Mouse (Mus musculus) limb, embryonic 14.5 days (tissue): ENCODE measurements at regions not wholly inside any gene's neighbourhood (a gene's known extent, or its start where the extent isn't known, plus 50 kb on each side); places are given as distances from the start of the nearest gene placed in this dataset.

Experiments used
- ATAC-seq: fragments of 200-750 bp; cut with Nextera tagmentation; 2 replicates; pipeline ENCODE4 v1.8.0; 2017; ENCODE audit warnings: low read depth, moderate number of reproducible peaks, moderate TSS enrichment; ENCODE audit not compliant: low FRiP score
- DNase-seq: peaks from one replicate; pipeline ENCODE4 v3.0.0-alpha.2; 2015; ENCODE audit warnings: low spot score
- H3K27ac ChIP-seq: fragments of 300-500 bp; sonication (generic); replicated peaks from 2 replicates; pipeline ENCODE4 v1.5.1; 2014; ENCODE audit warnings: low read depth, mild to moderate bottlenecking, low read length, moderate library complexity, mixed read lengths
- H3K27me3 ChIP-seq: fragments of 300-500 bp; sonication (generic); 2 replicates; pipeline ENCODE4 v1.6.1; 2014; ENCODE audit warnings: low read length, mixed read lengths; ENCODE audit not compliant: control insufficient read depth, insufficient read depth
- H3K36me3 ChIP-seq: fragments of 300-500 bp; sonication (generic); 2 replicates; pipeline ENCODE4 v1.6.1; 2014; ENCODE audit warnings: mild to moderate bottlenecking, low read length, moderate library complexity, mixed read lengths; ENCODE audit not compliant: control insufficient read depth, insufficient read depth
- H3K4me1 ChIP-seq: fragments of 300-500 bp; sonication (generic); 2 replicates; pipeline ENCODE4 v1.6.1; 2014; ENCODE audit warnings: antibody characterized with exemption, low read length, mixed read lengths; ENCODE audit not compliant: control insufficient read depth, insufficient read depth
- H3K4me2 ChIP-seq: fragments of 300-500 bp; sonication (generic); replicated peaks from 2 replicates; pipeline ENCODE4 v1.6.1; 2014; ENCODE audit warnings: low read depth, mild to moderate bottlenecking, low read length, moderate library complexity; ENCODE audit not compliant: severe bottlenecking
- H3K4me3 ChIP-seq: fragments of 300-500 bp; sonication (generic); replicated peaks from 2 replicates; pipeline ENCODE4 v1.5.1; 2014; ENCODE audit warnings: low read length
- H3K9ac ChIP-seq: fragments of 300-500 bp; sonication (generic); 2 replicates; pipeline ENCODE4 v1.6.1; 2014; ENCODE audit warnings: mild to moderate bottlenecking, low read depth, low read length, moderate library complexity; ENCODE audit not compliant: severe bottlenecking
- H3K9me3 ChIP-seq: fragments of 300-500 bp; sonication (generic); 2 replicates; pipeline ENCODE4 v1.6.1; 2016; ENCODE audit warnings: low read length; ENCODE audit not compliant: control insufficient read depth
- POLR2A ChIP-seq: fragments of 200-500 bp; IDR thresholded peaks from 2 replicates; pipeline ENCODE4 v1.8.0; 2012; ENCODE audit warnings: inconsistent platforms, mild to moderate bottlenecking, moderate library complexity, borderline replicate concordance; ENCODE audit not compliant: insufficient read depth, insufficient read length; ENCODE audit errors: extremely low read depth
- WGBS: fragments of 180-500 bp; shearing (Covaris S2); extraction: QIAGEN DNeasy Blood & Tissue Kit; methylation state at CpG from one replicate; pipeline ENCODE4 v1.1.7; 2014; 5-methylcytosine and 5-hydroxymethylcytosine counted together

GRCm38 (mm10) chr16:30163303-30163702, 99.1 kb downstream of the Hes1 start:
- Histone ChIP-seq H3K27me3 (no peaks in the 10 kb centered on the region), H3K4me2 (no peak overlapping the region), H3K36me3 (no peaks in the 10 kb centered on the region), H3K27ac (no peak overlapping the region), H3K4me3 (no peak overlapping the region), H3K4me1 (peaks cover 11% of the 10 kb centered on the region; the same call in 1 of the 2 replicates), H3K9ac (no peak overlapping the region), H3K9me3 (no peaks in the 10 kb centered on the region)
- DNase-seq (no peak), ATAC-seq (no peak)
- 85% methylated on average over 4 of the region's 4 CpGs for WGBS
- TF ChIP-seq POLR2A, result no peak

GRCm38 (mm10) chr16:30165667-30166180, 101.5 kb downstream of the Hes1 start:
- no peaks in the 10 kb centered on the region for H3K9me3 ChIP-seq
- H3K4me2 ChIP-seq, result no peak overlapping the region
- H3K27ac ChIP-seq, result no peak overlapping the region
- no peak overlapping the region for H3K9ac ChIP-seq
- no peaks in the 10 kb centered on the region for H3K27me3 ChIP-seq
- 77% methylated on average over 3 of the region's 3 CpGs for WGBS
- no peaks in the 10 kb centered on the region for H3K36me3 ChIP-seq
- no peak overlapping the region for H3K4me3 ChIP-seq
- TF ChIP-seq POLR2A, result no peak
- peaks cover 12% of the 10 kb centered on the region; the same call in 1 of the 2 replicates for H3K4me1 ChIP-seq
- no peak for ATAC-seq
- no peak for DNase-seq

- Histone ChIP-seq H3K4me1 (peaks cover 43% of the 10 kb centered on the region), H3K27me3 (no peaks in the 10 kb centered on the region), H3K4me2 (peak overlapping the region; percentile 38), H3K27ac (peak overlapping the region; percentile 79), H3K36me3 (no peaks in the 10 kb centered on the region), H3K9ac (no peak overlapping the region), H3K4me3 (no peak overlapping the region), H3K9me3 (no peaks in the 10 kb centered on the region)
- ATAC-seq (peak; percentile 84), DNase-seq (peak; percentile 95)
- TF ChIP-seq POLR2A, result no peak
- WGBS, result 16% methylated on average over 24 of the region's 24 CpGs
Observed at GRCm38 (mm10) chr16:30171381-30172079, 95.8 kb downstream of the Cpn2 start.

GRCm38 (mm10) chr16:30172136-30172731, 95.1 kb downstream of the Cpn2 start:
- peak overlapping the region; percentile 79 for H3K27ac ChIP-seq
- H3K9me3 ChIP-seq, result no peaks in the 10 kb centered on the region
- H3K9ac ChIP-seq, result no peak overlapping the region
- TF ChIP-seq POLR2A, result no peak
- H3K4me3 ChIP-seq, result no peak overlapping the region
- DNase-seq, result no peak
- H3K36me3 ChIP-seq, result no peaks in the 10 kb centered on the region
- ATAC-seq, result peak; percentile 19
- 19% methylated on average over 13 of the region's 13 CpGs for WGBS
- H3K4me2 ChIP-seq, result peak overlapping the region; percentile 38
- peaks cover 43% of the 10 kb centered on the region for H3K4me1 ChIP-seq
- no peaks in the 10 kb centered on the region for H3K27me3 ChIP-seq

GRCm38 (mm10) chr16:30172798-30173202, 94.5 kb downstream of the Cpn2 start:
- Histone ChIP-seq H3K4me2 (no peak overlapping the region), H3K4me3 (no peak overlapping the region), H3K36me3 (no peaks in the 10 kb centered on the region), H3K27ac (peak overlapping the region; percentile 79; the same call in 1 of the 2 replicates), H3K9ac (no peak overlapping the region), H3K27me3 (no peaks in the 10 kb centered on the region), H3K9me3 (no peaks in the 10 kb centered on the region), H3K4me1 (peaks cover 45% of the 10 kb centered on the region)
- peak; percentile 60 for ATAC-seq
- no peak for TF ChIP-seq POLR2A
- peak; percentile 88 for DNase-seq
- WGBS, result 0% methylated on average over 9 of the region's 9 CpGs
